Mouse (Mus musculus) heart, adult 2 months (tissue): Measurements from ENCODE around the gene Dkk3. TPM values are rescaled to one million over a fixed set of nuclear protein-coding genes. Genes with fewer than 3 reads are reported as not detected.
"Not testable (repeated sequence)": the region's sequence is repeated elsewhere in the genome, so short reads cannot be mapped to it uniquely, and the experiment has no call there.

Source experiments
- DNase-seq, 2 experiments: peaks; one replicate each; pipeline ENCODE4 v3.0.0; 2021
- H3K27ac ChIP-seq: fragments of 200-600 bp; 2 replicates; pipeline ENCODE4 v1.8.1; 2022
- H3K27me3 ChIP-seq: fragments of 200-500 bp; 2 replicates; pipeline ENCODE4 v1.6.1; 2012; ENCODE audit warnings: mild to moderate bottlenecking, low read length, inconsistent platforms, mixed read lengths; ENCODE audit not compliant: control insufficient read depth, insufficient read depth
- H3K36me3 ChIP-seq: fragments of 200-500 bp; 2 replicates; pipeline ENCODE4 v1.6.1; 2012; ENCODE audit warnings: low read length, inconsistent platforms; ENCODE audit not compliant: control insufficient read depth, insufficient read depth
- H3K4me1 ChIP-seq: fragments of 200-500 bp; 2 replicates; pipeline ENCODE4 v1.6.1; 2011; ENCODE audit warnings: low read length; ENCODE audit not compliant: control insufficient read depth, insufficient read depth
- H3K4me3 ChIP-seq: fragments of 200-600 bp; 2 replicates; pipeline ENCODE4 v1.8.1; 2022
- H3K79me2 ChIP-seq: fragments of 200-500 bp; replicated peaks from 2 replicates; pipeline ENCODE4 v1.6.1; 2012; ENCODE audit warnings: mild to moderate bottlenecking, inconsistent platforms, low read length, moderate library complexity, mixed read lengths; ENCODE audit not compliant: control insufficient read depth, insufficient read depth
- H3K9ac ChIP-seq: fragments of 200-500 bp; 2 replicates; pipeline ENCODE4 v1.6.1; 2012; ENCODE audit warnings: low read depth, mild to moderate bottlenecking, control low read depth, inconsistent platforms, low read length, mixed read lengths
- CTCF ChIP-seq: fragments of 200-600 bp; IDR thresholded peaks from 2 replicates; pipeline ENCODE4 v1.8.1; 2022; ENCODE audit warnings: antibody characterized with exemption, mild to moderate bottlenecking, moderate library complexity
- EP300 ChIP-seq: fragments of 200-500 bp; IDR thresholded peaks from 2 replicates; pipeline ENCODE4 v1.6.1; 2011; ENCODE audit warnings: low read depth, low read length, control low read depth; ENCODE audit not compliant: insufficient read depth
- POLR2A ChIP-seq: fragments of 200-500 bp; IDR thresholded peaks from 2 replicates; pipeline ENCODE4 v1.6.1; 2011; ENCODE audit warnings: mild to moderate bottlenecking, low read depth, low read length, control low read depth; ENCODE audit not compliant: insufficient read depth
- WGBS: fragments of 180-500 bp; shearing (Covaris S2); methylation state at CpG from one replicate; pipeline ENCODE4 v1.1.7; 2018; 5-methylcytosine and 5-hydroxymethylcytosine counted together
- intact Hi-C: fragments of 180-260 bp; cut with DNase I; formaldehyde crosslinking; loops from one replicate; pipeline ENCODE4 v1.15.1; 2025
- polyA plus RNA-seq: library from polyadenylated mRNA; depleted of rRNA; stranded (reverse); fragments of >200 nt; gene quantifications from 2 replicates; pipeline ENCODE4 v1.2.3, GENCODE M21; 2012
- total RNA-seq, 2 experiments: library from RNA; stranded (reverse); gene quantifications; 2 replicates each; pipeline ENCODE4 v1.2.3; 2021

The Dkk3 gene
- total and polyA plus RNA-seq, 3 experiments, result 45.1 to 48.3 (median 45.7) TPM

DNA sequence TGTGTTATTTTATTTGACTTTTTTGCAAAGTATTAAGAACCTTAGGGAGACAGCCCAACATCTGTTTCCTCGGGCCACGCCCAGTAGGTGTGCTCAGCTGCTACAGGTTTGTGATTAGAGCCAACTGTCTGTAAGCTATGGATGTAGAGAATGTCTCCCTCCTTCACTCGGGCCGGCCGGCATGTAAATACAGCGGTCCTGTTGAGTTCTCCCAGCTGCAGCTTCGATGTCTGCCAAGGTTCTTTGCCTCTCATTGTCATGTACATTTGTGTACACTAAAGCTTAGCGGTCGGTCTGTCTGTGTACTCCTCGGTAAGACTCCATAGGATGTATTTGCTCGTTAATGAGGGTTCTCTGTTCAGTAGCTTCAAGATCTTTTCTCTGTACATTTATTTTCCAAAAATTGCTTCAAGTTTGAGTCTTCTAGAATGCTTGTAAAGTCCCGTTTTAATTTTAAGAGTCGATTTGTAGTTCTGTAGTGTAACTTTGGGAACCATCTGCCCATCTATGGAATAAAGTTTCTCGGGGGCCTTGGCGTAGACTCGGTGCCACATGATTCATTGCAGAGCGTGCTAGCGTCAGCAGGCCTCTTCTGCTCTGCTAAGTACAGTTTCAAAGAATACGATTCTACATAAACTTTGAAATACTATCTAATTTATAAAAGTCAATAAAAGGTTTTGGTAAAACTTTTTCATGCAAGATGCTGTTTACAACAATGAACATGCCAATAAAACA is 48.1 kb downstream of the Dkk3 start:
- H3K36me3 ChIP-seq, result peaks cover 2% of the 10 kb centered on the region; the same call in 1 of the 2 replicates

DNA sequence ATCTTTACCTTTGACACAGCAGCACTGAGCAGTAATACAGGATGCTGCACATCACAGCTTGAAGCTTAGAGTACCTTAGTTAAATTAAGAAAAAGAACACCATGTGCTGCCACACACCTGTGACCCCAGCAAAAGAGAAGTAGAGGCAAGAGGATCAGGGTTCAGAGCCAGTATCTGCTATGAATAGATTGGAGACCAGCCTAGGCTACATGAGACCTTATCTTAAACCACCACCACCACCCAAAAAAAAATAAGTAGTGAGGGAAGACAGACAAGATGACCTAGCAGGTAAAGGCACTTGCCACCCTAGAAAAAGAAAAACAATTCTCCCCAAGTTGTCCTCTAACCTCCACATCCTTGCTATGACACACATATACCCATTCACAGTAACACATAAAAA is 50.1 kb downstream of the Dkk3 start:
- no peak for DNase-seq
- Histone ChIP-seq H3K27ac (no peak overlapping the region), H3K9ac (no peak overlapping the region), H3K4me1 (no peaks in the 10 kb centered on the region), H3K4me3 (no peak overlapping the region), H3K36me3 (peaks cover 2% of the 10 kb centered on the region; the same call in 1 of the 2 replicates), H3K27me3 (no peaks in the 10 kb centered on the region), H3K79me2 (no peaks in the 10 kb centered on the region)
- intact Hi-C loops, result no loop called here
- TF ChIP-seq CTCF, result no peak
- no peak for TF ChIP-seq POLR2A
- TF ChIP-seq EP300, result no peak

More for the DNA sequence above, 48.1 kb downstream of the Dkk3 start:
- DNase-seq, result no peak
- intact Hi-C loops, result no loop called here
- Histone ChIP-seq H3K79me2 (no peaks in the 10 kb centered on the region), H3K9ac (no peak overlapping the region), H3K4me1 (no peaks in the 10 kb centered on the region), H3K27me3 (no peaks in the 10 kb centered on the region), H3K27ac (no peak overlapping the region), H3K4me3 (no peak overlapping the region)
- TF ChIP-seq CTCF, result no peak
- no peak for TF ChIP-seq EP300
- TF ChIP-seq POLR2A, result no peak
- WGBS, result 93% methylated on average over 19 of the region's 19 CpGs

DNA sequence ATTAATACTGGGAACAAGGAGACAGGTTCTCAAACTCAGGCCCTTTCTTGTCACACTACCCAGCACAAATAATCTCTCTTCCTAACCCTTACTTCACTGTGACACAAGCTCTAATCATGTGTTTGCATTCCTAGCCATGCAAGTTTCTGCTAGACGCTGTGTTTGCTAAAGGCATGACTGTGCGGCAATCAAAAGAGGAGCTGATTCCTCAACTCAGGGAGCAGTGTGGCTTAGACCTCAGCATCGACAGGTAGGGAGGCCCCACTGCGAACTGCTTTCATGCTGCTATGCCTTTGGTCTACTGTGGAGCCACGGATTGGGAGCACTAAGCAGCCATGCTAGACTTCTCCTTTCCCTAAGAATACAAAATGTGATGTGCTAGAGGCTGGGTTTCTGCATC is 55.0 kb downstream of the Dkk3 start:
- Histone ChIP-seq H3K27me3 (no peaks in the 10 kb centered on the region), H3K79me2 (no peaks in the 10 kb centered on the region), H3K4me1 (no peaks in the 10 kb centered on the region), H3K27ac (no peak overlapping the region), H3K4me3 (no peak overlapping the region), H3K36me3 (no peaks in the 10 kb centered on the region), H3K9ac (no peak overlapping the region)
- no peak for DNase-seq
- 86% methylated on average over 5 of the region's 5 CpGs for WGBS
- TF ChIP-seq EP300 (no peak), CTCF (no peak), POLR2A (no peak)
- intact Hi-C loops, result no loop called here

DNA sequence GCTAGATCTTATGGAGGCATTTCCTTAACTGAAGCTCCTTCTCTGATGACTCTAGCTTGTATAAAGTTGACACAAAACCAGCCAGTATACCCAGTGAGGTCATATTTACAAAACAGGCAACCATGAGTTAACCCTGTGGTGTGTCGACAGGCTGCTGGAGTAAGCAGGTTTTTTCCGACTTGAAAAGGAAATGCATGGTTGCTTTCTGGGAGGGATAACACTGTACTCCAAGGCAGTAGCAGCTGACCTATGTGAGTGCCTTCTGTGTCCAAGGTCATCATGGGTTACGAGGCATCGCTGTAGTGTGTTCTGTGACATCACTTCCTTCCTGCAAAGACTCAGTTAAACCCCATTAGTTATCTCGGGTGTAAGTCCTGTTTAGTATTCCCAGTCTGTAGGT is 55.9 kb downstream of the Dkk3 start:
- Histone ChIP-seq H3K9ac (no peak overlapping the region), H3K4me1 (no peaks in the 10 kb centered on the region), H3K4me3 (no peak overlapping the region), H3K36me3 (no peaks in the 10 kb centered on the region), H3K27ac (no peak overlapping the region), H3K27me3 (no peaks in the 10 kb centered on the region), H3K79me2 (no peaks in the 10 kb centered on the region)
- intact Hi-C loops, result no loop called here
- no peak for DNase-seq
- WGBS, result 37% methylated on average over 5 of the region's 5 CpGs
- TF ChIP-seq EP300 (no peak), CTCF (no peak), POLR2A (no peak)

DNA sequence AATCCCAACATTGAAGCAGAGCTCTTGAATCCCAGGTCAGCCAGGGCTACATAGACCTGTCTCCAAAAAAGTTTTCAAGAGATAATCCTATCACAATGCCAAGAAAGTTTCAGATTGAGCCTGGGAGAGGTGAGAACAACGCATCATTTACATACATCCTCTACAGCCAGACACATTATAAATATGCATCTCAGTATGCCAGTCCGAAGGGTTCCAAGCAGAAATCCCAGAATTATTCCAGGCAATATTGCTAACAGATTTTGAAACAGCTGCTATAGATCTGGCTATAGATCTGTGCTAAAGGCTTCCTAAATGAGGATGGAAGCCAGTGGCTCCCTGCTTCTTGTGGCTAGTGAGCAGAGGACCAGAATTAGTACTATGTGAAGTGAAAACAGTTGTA is 58.0 kb downstream of the Dkk3 start:
- H3K27me3 ChIP-seq, result no peaks in the 10 kb centered on the region
- H3K79me2 ChIP-seq, result no peaks in the 10 kb centered on the region
- no peak overlapping the region for H3K9ac ChIP-seq
- no peak overlapping the region for H3K4me3 ChIP-seq
- TF ChIP-seq EP300 (no peak), POLR2A (no peak), CTCF (no peak)
- H3K27ac ChIP-seq, result no peak overlapping the region
- intact Hi-C loops, result no loop called here
- no peaks in the 10 kb centered on the region for H3K4me1 ChIP-seq
- H3K36me3 ChIP-seq, result no peaks in the 10 kb centered on the region
- DNase-seq, result no peak
- 96% methylated on average over 2 of the region's 2 CpGs for WGBS

DNA sequence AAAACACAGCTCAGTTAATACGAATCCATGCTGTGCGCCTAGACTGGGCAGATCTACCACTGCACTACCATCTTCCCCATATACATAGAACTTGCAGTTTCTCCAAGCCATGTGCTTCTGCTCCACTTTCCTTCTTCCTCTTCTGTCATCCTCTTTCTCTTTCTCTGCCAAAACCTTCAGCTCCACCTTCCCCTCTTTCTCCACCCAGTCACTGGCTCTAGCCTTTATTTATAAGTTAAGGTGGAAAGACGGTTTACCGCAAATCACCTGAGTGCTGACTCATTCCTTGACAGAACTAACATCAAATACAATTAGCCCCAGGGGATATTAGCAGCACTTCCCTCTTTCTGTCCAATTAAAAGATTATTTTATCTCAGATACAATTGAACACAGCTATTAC is 63.9 kb downstream of the Dkk3 start:
- H3K4me1 ChIP-seq, H3K79me2 ChIP-seq, H3K4me3 ChIP-seq, DNase-seq, H3K27ac ChIP-seq, intact Hi-C loops, H3K9ac ChIP-seq, H3K27me3 ChIP-seq, H3K36me3 ChIP-seq: not testable (repeated sequence)
- WGBS, result 88% methylated on average over 4 of the region's 4 CpGs
